Mouse (Mus musculus): ENCODE results near the gene Gm21915. TPM values are rescaled to one million over a fixed set of nuclear protein-coding genes. Genes with fewer than 3 reads are reported as not detected.

Gm21915 gene
- total and polyA plus RNA-seq, 3 experiments: 0.66 TPM; not detected in 2

GRCm38 (mm10) chr9:40693768-40694167 lies 23.4 kb downstream of the Gm21915 start:
- no peaks in the 10 kb centered on the region; the same call in 1 of the 2 replicates for H3K27me3 ChIP-seq (ENCODE audit: insufficient read depth, low read length)
- ATAC-seq (ENCODE audit: extremely low read depth, insufficient number of reproducible peaks, low FRiP score, poor library complexity, severe bottlenecking): no peak
- H3K9me3 ChIP-seq (replicated peaks): no peaks in the 10 kb centered on the region
- DNase-seq (ENCODE audit: low spot score): no peak
- no peaks in the 10 kb centered on the region for H3K4me1 ChIP-seq (ENCODE audit: insufficient read depth, low read depth, low read length)
- no peak overlapping the region for H3K4me3 ChIP-seq (ENCODE audit: low read depth, low read length)
- H3K36me3 ChIP-seq (replicated peaks): no peaks in the 10 kb centered on the region
- TF ChIP-seq GATA1 (IDR thresholded peaks at IDR 0.05; ENCODE audit: borderline replicate concordance, low read length): no peak
- TF ChIP-seq TAL1 (conservative IDR thresholded peaks at IDR 0.05; ENCODE audit: low read depth, low read length): no peak
- no peak for TF ChIP-seq POLR2AphosphoS5 (IDR thresholded peaks at IDR 0.05; ENCODE audit: insufficient replicate concordance, low read depth, low read length)
- TF ChIP-seq CTCF (IDR thresholded peaks at IDR 0.05; ENCODE audit: low read depth, low read length): no peak
- TF ChIP-seq GATA2 (IDR thresholded peaks at IDR 0.05; ENCODE audit: borderline replicate concordance, low read depth, low read length): no peak

GRCm38 (mm10) chr9:40694284-40694683 lies 23.9 kb downstream of the Gm21915 start:
- Histone ChIP-seq H3K27me3 (ENCODE audit: insufficient read depth, low read length) (no peaks in the 10 kb centered on the region; the same call in 1 of the 2 replicates), H3K9me3 (replicated peaks) (no peaks in the 10 kb centered on the region), H3K4me3 (ENCODE audit: low read depth, low read length) (no peak overlapping the region), H3K4me1 (ENCODE audit: insufficient read depth, low read depth, low read length) (no peaks in the 10 kb centered on the region), H3K36me3 (replicated peaks) (no peaks in the 10 kb centered on the region)
- ATAC-seq (ENCODE audit: extremely low read depth, insufficient number of reproducible peaks, low FRiP score, poor library complexity, severe bottlenecking): no peak
- TF ChIP-seq POLR2AphosphoS5 (IDR thresholded peaks at IDR 0.05; ENCODE audit: insufficient replicate concordance, low read depth, low read length) (no peak), CTCF (IDR thresholded peaks at IDR 0.05; ENCODE audit: low read depth, low read length) (no peak), TAL1 (conservative IDR thresholded peaks at IDR 0.05; ENCODE audit: low read depth, low read length) (no peak), GATA1 (IDR thresholded peaks at IDR 0.05; ENCODE audit: borderline replicate concordance, low read length) (no peak)
- no peak for DNase-seq (ENCODE audit: low spot score)

DNA sequence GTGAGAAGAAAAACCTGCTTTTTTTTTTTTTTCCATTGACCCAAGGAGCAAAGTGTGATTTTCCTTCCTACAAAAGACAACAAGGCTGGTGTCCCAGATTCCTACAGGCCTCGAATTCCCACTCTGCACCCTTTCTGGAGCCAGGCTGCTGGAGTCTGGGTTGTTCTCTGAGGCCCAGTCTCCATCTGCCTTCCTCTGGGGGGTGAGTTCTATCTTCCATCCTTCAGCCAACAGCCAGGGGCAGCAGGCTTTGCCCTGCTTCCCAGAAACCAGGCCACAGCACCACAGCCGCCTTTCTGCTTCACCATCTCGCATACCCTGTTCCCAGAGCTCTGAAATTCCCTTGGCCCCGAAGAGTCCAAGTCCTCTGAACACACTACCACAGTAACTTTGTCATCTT lies 25.7 kb downstream of the Gm21915 start:
- ATAC-seq (ENCODE audit: extremely low read depth, insufficient number of reproducible peaks, low FRiP score, poor library complexity, severe bottlenecking): no peak
- Histone ChIP-seq H3K36me3 (replicated peaks) (no peaks in the 10 kb centered on the region), H3K9me3 (replicated peaks) (no peaks in the 10 kb centered on the region), H3K27me3 (ENCODE audit: insufficient read depth, low read length) (no peaks in the 10 kb centered on the region; the same call in 1 of the 2 replicates), H3K4me1 (ENCODE audit: insufficient read depth, low read depth, low read length) (no peaks in the 10 kb centered on the region), H3K4me3 (ENCODE audit: low read depth, low read length) (no peak overlapping the region)
- DNase-seq (ENCODE audit: low spot score): no peak
- no peak for TF ChIP-seq GATA2 (IDR thresholded peaks at IDR 0.05; ENCODE audit: borderline replicate concordance, low read depth, low read length)
- TF ChIP-seq CTCF (IDR thresholded peaks at IDR 0.05; ENCODE audit: low read depth, low read length): no peak
- TF ChIP-seq TAL1 (conservative IDR thresholded peaks at IDR 0.05; ENCODE audit: low read depth, low read length): no peak
- TF ChIP-seq POLR2AphosphoS5 (IDR thresholded peaks at IDR 0.05; ENCODE audit: insufficient replicate concordance, low read depth, low read length): no peak
- TF ChIP-seq GATA1 (IDR thresholded peaks at IDR 0.05; ENCODE audit: borderline replicate concordance, low read length): no peak

- H3K4me1 ChIP-seq (ENCODE audit: insufficient read depth, low read depth, low read length): no peaks in the 10 kb centered on the region
- H3K4me3 ChIP-seq (ENCODE audit: low read depth, low read length): no peak overlapping the region
- no peaks in the 10 kb centered on the region for H3K36me3 ChIP-seq (replicated peaks)
- ATAC-seq (ENCODE audit: extremely low read depth, insufficient number of reproducible peaks, low FRiP score, poor library complexity, severe bottlenecking) (no peak), DNase-seq (ENCODE audit: low spot score) (no peak)
- no peaks in the 10 kb centered on the region for H3K27me3 ChIP-seq (ENCODE audit: insufficient read depth, low read length)
- TF ChIP-seq GATA2 (IDR thresholded peaks at IDR 0.05; ENCODE audit: borderline replicate concordance, low read depth, low read length) (no peak), TAL1 (conservative IDR thresholded peaks at IDR 0.05; ENCODE audit: low read depth, low read length) (no peak), POLR2AphosphoS5 (IDR thresholded peaks at IDR 0.05; ENCODE audit: insufficient replicate concordance, low read depth, low read length) (no peak), GATA1 (IDR thresholded peaks at IDR 0.05; ENCODE audit: borderline replicate concordance, low read length) (no peak), CTCF (IDR thresholded peaks at IDR 0.05; ENCODE audit: low read depth, low read length) (no peak)
- H3K9me3 ChIP-seq (replicated peaks): no peaks in the 10 kb centered on the region
Measured at GRCm38 (mm10) chr9:40699194-40699593, 28.8 kb downstream of the Gm21915 start.

DNA sequence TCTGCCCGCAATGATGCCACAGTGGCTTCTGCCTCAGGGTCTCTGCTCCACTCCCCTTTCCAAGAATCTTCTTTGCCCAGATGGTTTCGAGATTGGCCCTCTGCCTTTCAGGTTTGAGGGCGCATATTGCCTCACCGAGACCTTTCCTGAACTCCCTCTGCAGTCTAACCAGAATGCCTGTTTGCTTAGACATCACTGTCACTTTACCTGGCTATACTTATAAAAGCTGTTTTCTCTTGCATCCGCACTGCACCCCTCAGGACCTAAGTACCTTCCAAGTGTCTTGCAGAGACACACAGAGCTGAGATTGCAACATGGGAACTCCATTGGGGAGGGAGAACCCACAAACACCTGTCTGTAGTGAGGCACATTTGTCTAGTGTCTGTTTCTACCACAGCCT lies 29.8 kb downstream of the Gm21915 start:
- no peak for ATAC-seq (ENCODE audit: extremely low read depth, insufficient number of reproducible peaks, low FRiP score, poor library complexity, severe bottlenecking)

DNA sequence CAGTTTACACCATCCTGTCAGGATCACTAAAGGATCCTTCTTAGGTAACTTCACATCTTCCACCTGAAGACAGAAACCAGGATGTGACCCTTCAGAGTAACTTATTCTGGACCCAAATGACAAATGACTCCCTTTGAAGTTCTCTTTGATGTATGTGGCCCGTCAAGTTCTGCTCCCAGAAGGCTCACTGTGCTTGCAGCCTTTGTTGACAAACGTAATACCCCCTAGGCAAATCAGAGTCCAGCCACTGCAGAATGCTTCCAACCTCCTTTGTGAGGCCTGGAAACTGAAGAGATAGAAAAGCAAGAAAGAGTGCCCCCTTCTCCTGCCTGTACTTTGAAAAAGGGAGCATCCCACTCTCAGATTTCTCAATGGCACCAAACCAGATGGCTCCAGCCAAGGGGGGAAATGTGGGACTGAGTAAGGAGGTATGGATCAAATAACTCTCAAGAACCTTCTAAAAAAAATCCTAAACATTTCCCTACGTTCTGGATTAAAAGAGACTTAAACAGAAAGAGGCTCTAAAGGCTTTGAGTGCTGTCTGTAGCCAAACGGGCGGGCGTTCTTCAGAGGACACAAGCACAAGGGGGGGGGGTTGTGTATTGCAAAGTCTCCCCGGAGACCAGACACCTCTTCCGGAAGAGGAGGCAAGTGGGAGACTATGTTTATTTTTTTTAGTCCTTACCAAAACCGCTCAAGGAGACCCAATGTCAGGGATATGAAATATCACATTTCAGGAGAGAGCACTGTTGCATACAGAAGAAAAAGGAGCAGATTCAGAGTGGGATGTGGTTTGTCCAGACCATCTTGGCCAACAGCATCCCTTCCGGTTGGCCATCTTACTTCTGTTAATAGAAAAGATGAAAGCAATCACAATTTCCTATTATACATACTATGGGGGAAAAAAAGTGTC lies 34.2 kb downstream of the Gm21915 start:
- DNase-seq (ENCODE audit: low spot score) (no peak), ATAC-seq (ENCODE audit: extremely low read depth, insufficient number of reproducible peaks, low FRiP score, poor library complexity, severe bottlenecking) (no peak)
- Histone ChIP-seq H3K36me3 (replicated peaks) (no peaks in the 10 kb centered on the region), H3K4me1 (ENCODE audit: insufficient read depth, low read depth, low read length) (no peaks in the 10 kb centered on the region), H3K4me3 (ENCODE audit: low read depth, low read length) (no peak overlapping the region), H3K9me3 (replicated peaks) (no peaks in the 10 kb centered on the region), H3K27me3 (ENCODE audit: insufficient read depth, low read length) (no peaks in the 10 kb centered on the region)
- TF ChIP-seq GATA2 (IDR thresholded peaks at IDR 0.05; ENCODE audit: borderline replicate concordance, low read depth, low read length) (no peak), GATA1 (IDR thresholded peaks at IDR 0.05; ENCODE audit: borderline replicate concordance, low read length) (no peak), CTCF (IDR thresholded peaks at IDR 0.05; ENCODE audit: low read depth, low read length) (no peak), POLR2AphosphoS5 (IDR thresholded peaks at IDR 0.05; ENCODE audit: insufficient replicate concordance, low read depth, low read length) (no peak), TAL1 (conservative IDR thresholded peaks at IDR 0.05; ENCODE audit: low read depth, low read length) (no peak)

More for the DNA sequence above, 29.8 kb downstream of the Gm21915 start:
- Histone ChIP-seq H3K4me1 (ENCODE audit: insufficient read depth, low read depth, low read length) (no peaks in the 10 kb centered on the region), H3K27me3 (ENCODE audit: insufficient read depth, low read length) (no peaks in the 10 kb centered on the region), H3K9me3 (replicated peaks) (no peaks in the 10 kb centered on the region), H3K4me3 (ENCODE audit: low read depth, low read length) (no peak overlapping the region), H3K36me3 (replicated peaks) (no peaks in the 10 kb centered on the region)
- TF ChIP-seq GATA1 (IDR thresholded peaks at IDR 0.05; ENCODE audit: borderline replicate concordance, low read length): no peak
- no peak for TF ChIP-seq TAL1 (conservative IDR thresholded peaks at IDR 0.05; ENCODE audit: low read depth, low read length)
- no peak for TF ChIP-seq CTCF (IDR thresholded peaks at IDR 0.05; ENCODE audit: low read depth, low read length)
- no peak for TF ChIP-seq GATA2 (IDR thresholded peaks at IDR 0.05; ENCODE audit: borderline replicate concordance, low read depth, low read length)
- TF ChIP-seq POLR2AphosphoS5 (IDR thresholded peaks at IDR 0.05; ENCODE audit: insufficient replicate concordance, low read depth, low read length): no peak
- no peak for DNase-seq (ENCODE audit: low spot score)

Data from G1E (cell line).